Mouse (Mus musculus) brain, embryonic 14.5 days (tissue): ENCODE measurements around the gene Sox13. TPM values are rescaled to one million over a fixed set of nuclear protein-coding genes. Genes with fewer than 3 reads are reported as not detected.

ENCODE experiments used
- DNase-seq: peaks from one replicate; pipeline ENCODE4 v3.0.0-alpha.2; 2011; ENCODE audit warnings: low read depth
- CTCF ChIP-seq: fragments of 200-500 bp; IDR thresholded peaks from 2 replicates; pipeline ENCODE4 v1.5.1; 2012; ENCODE audit warnings: inconsistent platforms, mild to moderate bottlenecking, moderate library complexity, borderline replicate concordance; ENCODE audit not compliant: insufficient read depth, insufficient read length; ENCODE audit errors: extremely low read depth
- POLR2A ChIP-seq: fragments of 200-500 bp; IDR thresholded peaks from 2 replicates; pipeline ENCODE4 v1.6.1; 2012; ENCODE audit warnings: mild to moderate bottlenecking, inconsistent platforms, borderline replicate concordance; ENCODE audit not compliant: poor library complexity, insufficient read depth, insufficient read length, severe bottlenecking; ENCODE audit errors: extremely low read depth
- polyA plus RNA-seq: library from polyadenylated mRNA; depleted of rRNA; stranded (reverse); fragments of >200 nt; gene quantifications from 2 replicates; pipeline ENCODE4 v1.2.3, GENCODE M21; 2012

The Sox13 gene
- polyA plus RNA-seq, 1 experiment: 37.6 TPM

DNA sequence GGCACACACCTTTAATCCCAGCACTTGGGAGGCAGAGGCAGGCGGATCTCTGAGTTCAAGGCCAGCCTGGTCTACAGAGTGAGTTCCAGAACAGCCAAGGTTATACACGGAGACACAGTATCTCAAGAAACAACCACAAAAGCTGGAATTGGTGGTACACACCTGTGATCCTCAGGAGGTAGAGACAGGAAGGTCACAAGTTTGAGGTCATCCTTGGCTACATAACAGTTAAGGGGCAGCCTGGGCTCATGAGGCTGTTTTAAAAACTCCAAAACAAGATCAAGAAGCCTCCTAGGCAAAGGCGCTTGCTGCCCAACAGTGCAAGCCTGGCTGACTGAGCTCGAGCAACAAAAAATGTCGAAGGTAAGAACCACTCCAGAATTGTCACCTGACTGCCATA, 27.5 kb downstream of the Sox13 start:
- no peak for DNase-seq
- TF ChIP-seq CTCF (no peak), POLR2A (no peak)

DNA sequence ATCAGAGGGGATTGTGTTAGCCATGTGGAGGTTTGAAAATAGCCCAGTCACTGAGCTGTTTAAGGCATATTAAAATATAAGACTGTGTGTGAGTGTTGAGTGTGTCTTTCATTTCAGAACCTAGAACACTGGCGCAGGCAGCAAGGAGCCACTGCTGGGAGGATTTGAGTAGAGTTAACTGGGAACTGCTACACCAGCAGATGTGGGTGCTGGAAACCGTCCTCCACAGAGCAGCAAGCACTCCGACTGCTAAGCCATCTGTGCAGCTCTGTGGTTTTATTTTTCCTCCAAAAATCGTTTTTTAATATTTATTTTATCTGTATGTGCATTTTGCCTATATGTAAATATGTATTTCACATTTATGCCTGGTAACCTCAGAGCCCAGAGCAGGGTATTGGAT, 29.5 kb downstream of the Sox13 start:
- no peak for DNase-seq
- TF ChIP-seq POLR2A: no peak
- TF ChIP-seq CTCF: no peak

DNA sequence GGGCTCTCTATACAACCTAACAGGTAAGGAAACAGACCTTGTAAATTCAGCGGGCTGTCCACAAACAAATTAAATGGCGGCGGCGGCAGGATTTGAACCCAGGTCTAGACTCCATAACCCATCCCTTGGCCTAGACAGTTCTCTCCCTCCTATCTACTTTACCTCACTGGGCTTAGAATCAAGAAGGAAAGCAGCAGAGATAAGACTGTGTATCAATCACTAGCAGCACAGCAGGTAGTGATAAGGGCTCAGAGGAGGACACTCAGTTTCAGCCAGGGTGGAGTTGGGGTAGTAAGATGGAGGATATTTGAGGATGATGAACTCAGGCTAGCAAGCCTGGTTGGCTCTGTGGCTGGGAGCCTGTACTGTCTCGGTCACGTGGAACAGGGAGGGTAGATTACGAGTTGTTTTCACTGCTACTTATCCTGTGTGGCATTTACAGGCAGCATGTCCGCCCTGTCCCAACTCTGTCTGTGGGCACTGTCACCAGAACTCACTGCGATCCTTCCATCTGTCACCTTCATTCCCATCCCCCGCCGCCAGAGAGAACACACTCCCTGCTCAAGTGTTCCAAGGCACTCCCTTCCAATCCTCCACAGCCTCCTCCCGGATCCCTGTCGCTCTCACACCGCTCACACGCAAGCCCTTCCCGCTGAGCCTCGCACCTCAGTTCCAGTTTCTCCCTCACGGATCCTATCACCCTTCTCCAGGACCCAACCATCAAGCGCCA, 36.5 kb downstream of the Sox13 start:
- TF ChIP-seq POLR2A (no peak), CTCF (no peak)
- DNase-seq: no peak

DNA sequence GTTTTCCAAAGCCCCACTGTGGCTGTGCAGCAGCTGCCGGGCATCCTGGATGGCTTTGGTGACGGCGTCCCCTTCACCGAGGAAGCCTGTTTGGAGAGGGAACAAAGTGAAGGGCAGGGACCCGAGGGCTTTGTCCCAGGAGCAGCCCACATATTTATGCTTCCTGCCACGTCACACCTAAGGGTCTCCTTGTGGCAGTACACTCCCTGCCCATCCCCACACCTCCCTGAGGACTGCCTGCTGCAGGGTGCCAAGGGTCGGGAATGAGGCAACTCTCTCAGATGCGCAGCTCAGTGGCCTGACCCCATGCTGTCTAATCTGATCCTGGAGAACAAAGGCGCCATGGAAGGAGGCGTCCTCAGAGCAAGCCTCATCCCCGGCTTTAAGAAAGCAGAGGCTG, 38.0 kb downstream of the Sox13 start:
- no peak for DNase-seq
- TF ChIP-seq POLR2A: no peak
- no peak for TF ChIP-seq CTCF

DNA sequence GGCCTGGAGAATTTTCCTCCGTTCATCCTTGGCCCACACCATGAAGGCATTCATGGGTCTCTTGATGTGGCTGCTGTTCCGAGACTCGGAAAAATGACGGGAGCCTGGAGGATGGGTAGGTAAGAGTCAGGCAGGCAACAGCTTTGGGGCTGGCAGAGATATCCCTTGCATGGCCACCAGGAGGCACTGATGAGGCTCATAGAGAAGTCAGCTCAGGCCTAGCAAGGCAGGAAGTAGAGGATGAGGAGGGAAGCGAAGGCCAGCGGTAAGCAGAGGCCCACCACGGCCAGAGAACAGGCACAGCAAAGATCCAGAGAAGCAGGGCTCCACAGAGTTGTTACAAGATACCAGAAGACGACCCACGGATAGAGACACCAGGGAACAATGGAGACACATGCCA, 38.7 kb downstream of the Sox13 start:
- TF ChIP-seq CTCF (peak; percentile 87), POLR2A (no peak)
- DNase-seq: peak; percentile 82

DNA sequence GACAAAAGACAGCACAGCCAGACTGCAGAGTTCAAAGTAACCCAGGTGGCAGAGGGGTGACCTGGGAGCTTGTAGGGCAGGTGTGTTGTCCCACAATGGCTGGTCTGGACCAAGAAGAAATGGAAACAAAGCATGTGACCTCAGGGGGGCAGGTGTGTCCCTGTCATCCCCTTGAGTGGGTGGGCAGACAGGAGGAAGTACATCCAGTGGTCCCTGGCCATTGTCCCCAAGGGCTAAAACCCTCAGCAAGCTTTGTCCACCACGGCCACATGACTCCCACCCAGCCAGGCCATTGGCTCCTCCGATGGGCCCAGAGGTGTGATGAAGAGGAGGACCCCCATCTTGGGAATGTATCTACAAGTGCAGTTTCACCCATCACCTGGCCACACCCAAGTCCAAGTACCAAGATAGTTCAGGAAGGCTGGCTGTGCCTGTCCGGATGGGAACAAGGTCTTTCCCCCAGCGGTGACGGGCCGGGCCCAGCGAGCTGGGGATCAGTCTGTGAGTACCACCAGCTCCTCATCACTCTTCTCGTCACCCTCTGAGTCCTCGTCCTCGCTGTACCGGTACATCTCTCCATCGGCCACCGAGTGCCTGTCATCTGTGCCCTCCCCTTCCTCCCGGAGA, 40.9 kb downstream of the Sox13 start:
- no peak for TF ChIP-seq CTCF
- TF ChIP-seq POLR2A: no peak

DNA sequence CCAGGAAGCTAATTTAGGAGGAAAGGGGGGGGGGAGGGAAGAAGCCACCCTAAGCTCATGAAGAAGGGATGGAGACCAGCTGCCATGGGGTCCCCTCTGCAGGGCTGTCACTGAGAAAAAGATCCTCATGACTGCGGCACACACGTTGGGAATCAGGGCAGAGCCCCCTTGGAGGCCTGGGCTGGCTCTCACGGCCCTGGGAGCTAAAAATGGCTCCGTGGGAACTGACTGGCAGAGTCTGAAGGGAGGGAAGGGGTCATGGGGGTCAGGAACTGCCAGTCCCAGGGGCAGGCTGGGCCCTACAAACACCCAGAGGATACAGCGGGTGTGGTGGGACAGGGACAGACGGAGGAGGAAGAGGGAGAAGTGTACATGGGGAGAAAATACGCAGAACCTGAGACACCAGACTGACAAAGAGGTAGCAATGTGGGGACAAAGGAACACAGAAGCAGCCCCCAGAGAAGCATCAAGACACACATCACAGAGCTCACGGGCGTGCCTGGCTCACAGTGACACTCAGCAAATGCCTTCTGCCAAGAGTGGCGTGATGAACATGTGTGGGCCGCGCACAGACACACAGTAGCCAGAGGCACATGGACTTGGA, 41.5 kb downstream of the Sox13 start:
- no peak for DNase-seq
- TF ChIP-seq CTCF: no peak
- no peak for TF ChIP-seq POLR2A

More for the DNA sequence above, 40.9 kb downstream of the Sox13 start:
- no peak for DNase-seq

DNA sequence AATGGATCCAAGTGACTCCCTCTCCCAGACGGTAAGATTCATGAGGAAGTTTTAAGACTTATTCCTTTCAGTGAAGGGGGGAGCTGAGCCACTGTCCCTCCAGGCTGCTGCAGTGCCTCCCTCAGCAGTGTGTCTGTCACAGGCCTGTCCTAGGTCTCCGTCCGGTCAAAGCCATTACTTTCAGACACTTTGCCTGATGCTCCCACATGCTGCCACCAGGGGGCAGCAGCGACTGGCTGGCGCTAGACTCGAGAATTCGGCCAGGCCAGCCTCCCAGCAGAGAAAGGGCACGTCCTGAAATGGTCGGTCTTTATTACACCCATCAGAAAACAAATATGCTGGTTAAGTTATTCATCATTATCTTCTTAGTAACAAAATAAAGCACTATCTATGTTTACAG, 42.2 kb downstream of the Sox13 start:
- TF ChIP-seq CTCF (peak; percentile 98), POLR2A (no peak)
- peak; percentile 81 for DNase-seq

DNA sequence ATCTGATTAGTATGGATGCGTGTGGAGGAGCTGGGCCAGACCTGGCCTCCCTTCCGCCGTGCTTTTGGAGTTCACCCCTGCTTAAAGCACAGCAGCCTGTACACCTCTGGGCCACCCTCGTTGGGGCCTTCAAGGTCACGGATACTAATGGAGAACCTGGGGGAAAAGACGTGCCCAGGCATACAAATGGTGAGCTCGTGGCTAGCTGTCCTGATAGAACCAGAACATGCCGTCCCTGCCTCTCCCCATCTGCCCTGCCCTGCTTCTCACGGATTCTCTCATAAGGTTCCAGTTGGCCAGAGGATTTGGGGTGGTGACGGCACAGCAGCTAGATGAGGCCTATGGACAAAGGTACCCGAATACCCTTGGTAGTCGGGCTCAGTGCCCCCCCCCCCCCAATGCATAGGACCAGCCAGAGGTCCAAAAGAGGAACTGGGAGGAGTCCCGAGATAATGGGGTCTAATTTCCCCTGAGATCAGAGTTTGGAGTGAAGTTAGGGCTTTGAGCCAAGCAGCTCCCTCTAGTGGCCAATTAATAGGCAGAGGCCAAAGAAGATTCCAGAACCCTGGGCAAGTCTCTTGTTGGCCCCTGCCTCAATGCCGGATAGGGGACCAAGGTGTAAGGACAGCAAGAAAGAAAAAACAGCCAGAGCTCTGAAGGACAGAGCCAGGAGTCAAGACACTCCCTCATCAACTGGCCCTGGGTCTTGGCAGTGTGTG, 43.7 kb downstream of the Sox13 start:
- TF ChIP-seq POLR2A (no peak), CTCF (peak; percentile 75)
- DNase-seq: peak; percentile 56

DNA sequence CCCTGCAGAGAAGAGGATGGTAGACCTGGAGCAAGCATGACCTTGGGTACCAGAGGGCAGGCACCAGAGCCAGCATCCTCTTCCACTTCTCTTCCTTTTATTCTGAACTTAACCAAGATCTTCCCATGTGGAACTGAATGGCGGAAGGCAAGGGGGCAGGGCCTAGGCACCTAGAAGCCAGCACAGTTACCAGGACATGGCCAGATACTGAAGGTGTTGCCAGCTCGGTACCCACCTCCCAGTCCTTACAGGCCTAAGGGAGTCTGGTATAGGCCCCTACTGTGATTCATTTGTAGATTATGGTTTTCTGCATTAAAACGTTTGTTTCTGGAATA, 44.2 kb downstream of the Sox13 start:
- DNase-seq: no peak
- no peak for TF ChIP-seq CTCF
- no peak for TF ChIP-seq POLR2A

DNA sequence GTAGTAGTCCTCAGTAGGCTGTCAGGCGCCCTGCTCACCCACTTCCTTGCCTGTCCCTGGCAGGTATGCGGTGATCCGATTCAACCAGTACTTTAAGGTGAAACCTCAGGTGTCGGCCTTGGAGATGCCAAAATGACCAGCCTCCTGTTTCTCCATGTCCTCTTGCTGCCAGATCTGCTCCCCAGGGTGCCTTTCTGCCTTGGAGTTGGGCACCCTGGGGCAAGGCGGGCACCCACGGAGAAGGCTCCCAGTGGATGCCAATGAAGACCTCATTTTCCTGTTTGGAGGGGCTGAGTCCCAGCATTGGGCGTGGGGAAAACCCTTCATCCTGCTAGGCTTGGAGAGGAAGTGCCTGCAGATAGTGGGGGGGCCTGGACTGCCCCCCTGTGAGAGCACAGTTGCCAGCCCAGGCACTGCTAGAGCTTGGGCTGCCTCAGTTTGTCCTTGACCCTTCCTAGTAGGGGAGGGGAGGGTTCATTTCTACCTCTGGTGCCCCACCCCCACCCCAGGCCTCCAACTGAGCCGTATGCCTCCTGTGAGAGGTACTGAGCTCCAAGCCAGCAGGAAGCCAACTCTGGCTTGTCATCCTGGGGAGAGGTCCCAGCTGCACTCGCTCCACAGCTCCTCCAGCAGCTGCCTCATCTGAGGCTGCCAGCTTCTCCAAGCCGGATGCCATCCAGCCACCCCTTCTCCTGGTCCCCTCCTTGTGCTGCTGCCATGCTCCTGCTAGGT, 44.8 kb downstream of the Sox13 start:
- TF ChIP-seq CTCF (no peak), POLR2A (no peak)
- DNase-seq: no peak

DNA sequence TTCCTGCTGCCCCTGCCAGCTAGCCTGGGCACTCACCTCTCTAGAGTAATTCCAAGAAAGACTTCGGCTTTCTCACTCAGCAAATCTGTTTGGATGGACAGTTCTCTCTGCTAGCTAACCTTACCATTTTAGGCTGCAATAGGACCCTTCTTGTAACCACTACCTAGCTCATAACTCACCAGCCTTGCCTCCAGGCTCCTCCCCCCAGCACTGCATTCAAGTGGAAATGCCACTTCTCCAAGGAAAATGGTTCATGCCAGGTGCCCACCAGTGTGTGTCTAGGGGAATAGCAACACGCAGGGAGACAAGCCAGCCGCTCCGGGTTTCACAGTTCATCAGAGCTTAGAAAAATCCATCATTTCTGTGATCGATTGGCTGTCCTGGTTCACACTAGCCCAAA, 46.6 kb downstream of the Sox13 start:
- DNase-seq: no peak

More for the DNA sequence above, 46.6 kb downstream of the Sox13 start:
- TF ChIP-seq POLR2A (no peak), CTCF (no peak)
